ENCODE assay signal across 17 mouse cellular contexts in genomic region chr2:144308561-144308960, GRCm38 (mm10). TPM values are rescaled to one million over a fixed set of nuclear protein-coding genes. Genes with fewer than 3 reads are reported as not detected.
DNase-seq lines count a peak whose midpoint lies in the region; ATAC-seq and TF ChIP-seq lines count a peak whose summit lies in the region.
"Had no signal": no experiment of that assay in that cellular context is flagged by ENCODE, and none has a peak within 500 bp of the region (broad histone marks: within the 10 kb centered on the region; RNA-seq: fewer than 3 reads in every experiment).

No protein-coding gene starts in this region.

- WGBS in kidney, embryonic 15.5 days = 65% methylated on average over 8 of the region's 8 CpGs
- WGBS in liver, embryonic 14.5 days (ENCODE audit: insufficient replicate concordance) = 39% methylated on average over 8 of the region's 8 CpGs

- ATAC-seq in kidney, embryonic 15.5 days (replicated peaks; ENCODE audit: low FRiP score) = peak; percentile 74
- no peak for ATAC-seq in liver, embryonic 14.5 days (ENCODE audit: insufficient read depth)
- ATAC-seq in megakaryocyte, adult 5-6 weeks (ENCODE audit: poor library complexity, severe bottlenecking) = no peak
- ATAC-seq in monocyte, adult 5-6 weeks (replicated peaks; ENCODE audit: insufficient number of reproducible peaks, low FRiP score, low TSS enrichment, poor library complexity, severe bottlenecking) = no peak
- ATAC-seq: midbrain, embryonic 15.5 days; Patski had no signal

- H3K9ac ChIP-seq in kidney, embryonic 15.5 days = no peak overlapping the region
- no peak overlapping the region for H3K9ac ChIP-seq in liver, embryonic 14.5 days (replicated peaks)
- H3K9ac ChIP-seq: limb, embryonic 15.5 days; midbrain, embryonic 15.5 days; neural tube, embryonic 12.5 days had no signal

- no peak overlapping the region for H3K4me2 ChIP-seq in kidney, embryonic 15.5 days
- H3K4me2 ChIP-seq in liver, embryonic 14.5 days (ENCODE audit: low read depth) = peak overlapping the region; percentile 6; the same call in 1 of the 2 replicates
- H3K4me2 ChIP-seq: limb, embryonic 15.5 days; midbrain, embryonic 15.5 days; neural tube, embryonic 12.5 days had no signal

- DNase-seq in cerebellum, adult 11 months = peak; percentile 70
- peak; percentile 69 to 77 for DNase-seq in cerebellum, postnatal 10 days
- no peak for DNase-seq in liver, embryonic 14.5 days (ENCODE audit: low read depth in 3 of 3, low spot score in 3 of 3)
- no peak for DNase-seq in gastrocnemius, adult 18-20 months (ENCODE audit: low spot score)
- no peak for DNase-seq in gastrocnemius, postnatal 10 days
- DNase-seq: adrenal gland, postnatal 10 days; heart, adult 11 months; heart, postnatal 14 days; retina, postnatal 1 day had no signal

- no peak for TF ChIP-seq CTCF in liver, embryonic 14.5 days (IDR thresholded peaks at IDR 0.05; ENCODE audit: low read depth)

- no peak overlapping the region for H3K4me3 ChIP-seq in kidney, embryonic 15.5 days (replicated peaks)
- no peak overlapping the region for H3K4me3 ChIP-seq in liver, embryonic 14.5 days (ENCODE audit: insufficient read depth in 1 of 2, low read depth in 2 of 2, low read length in 2 of 2)
- H3K4me3 ChIP-seq: limb, embryonic 15.5 days; midbrain, embryonic 15.5 days; neural tube, embryonic 12.5 days had no signal

- no peaks in the 10 kb centered on the region for H3K9me3 ChIP-seq in kidney, embryonic 15.5 days (replicated peaks)
- no peaks in the 10 kb centered on the region for H3K9me3 ChIP-seq in liver, embryonic 14.5 days (ENCODE audit: control insufficient read depth, low read length)
- H3K9me3 ChIP-seq: limb, embryonic 15.5 days; midbrain, embryonic 15.5 days; neural tube, embryonic 12.5 days had no signal

- no peaks in the 10 kb centered on the region for H3K27me3 ChIP-seq in kidney, embryonic 15.5 days
- H3K27me3 ChIP-seq in liver, embryonic 14.5 days (ENCODE audit: control insufficient read depth, insufficient read depth, low read length) = no peaks in the 10 kb centered on the region
- H3K27me3 ChIP-seq: limb, embryonic 15.5 days; midbrain, embryonic 15.5 days; neural tube, embryonic 12.5 days; Patski had no signal

- H3K4me1 ChIP-seq in kidney, embryonic 15.5 days = peaks cover 16% of the 10 kb centered on the region; the same call in 1 of the 2 replicates
- 0 out of 4 replicates have a peak, but pooled peaks cover 0 to 2% of the 10 kb centered on the region in 2 experiments for H3K4me1 ChIP-seq in liver, embryonic 14.5 days (replicated peaks; ENCODE audit: control insufficient read depth in 2 of 2, insufficient read depth in 2 of 2, low read length in 1 of 2)
- H3K4me1 ChIP-seq: midbrain, embryonic 15.5 days; neural tube, embryonic 12.5 days had no signal

- TF ChIP-seq EP300 in liver, embryonic 14.5 days (IDR thresholded peaks at IDR 0.05; ENCODE audit: low read depth) = no peak

- H3K36me3 ChIP-seq in kidney, embryonic 15.5 days = no peaks in the 10 kb centered on the region
- H3K36me3 ChIP-seq in liver, embryonic 14.5 days (replicated peaks; ENCODE audit: control insufficient read depth, insufficient read depth, low read depth) = no peaks in the 10 kb centered on the region
- H3K36me3 ChIP-seq: limb, embryonic 15.5 days; midbrain, embryonic 15.5 days; neural tube, embryonic 12.5 days had no signal

- H3K27ac ChIP-seq in kidney, embryonic 15.5 days = peak overlapping the region; percentile 15; the same call in 1 of the 2 replicates
- no peak overlapping the region for H3K27ac ChIP-seq in liver, embryonic 14.5 days
- H3K27ac ChIP-seq: limb, embryonic 15.5 days; macrophage; midbrain, embryonic 15.5 days; neural tube, embryonic 12.5 days had no signal

RNA-seq across cellular contexts. Expression of gene Ovol2, which starts 23.4 kb away (rescaled TPM):
- polyA plus RNA-seq in kidney, embryonic 15.5 days (2015; fragmentation: Nextera tagmentation; extraction: Ambion mirVana) = 1.0 and 1.5 TPM in 2 replicates
- polyA plus RNA-seq in liver, embryonic 14.5 days (2012; rRNA removed) = 0.03 and 0.05 TPM in 2 replicates
- polyA plus RNA-seq in liver, embryonic 14.5 days (2014; fragmentation: Nextera tagmentation; extraction: Ambion mirVana) = not detected in 2 replicates
- total RNA-seq in megakaryocyte, adult 5-6 weeks (2015) = not detected in 2 replicates
- total RNA-seq in megakaryocyte, adult 5-6 weeks (2017) = not detected in 2 replicates
- total RNA-seq in gastrocnemius, adult 18-20 months (2021) = not detected
- total RNA-seq in gastrocnemius, postnatal 10 days (2021) = not detected
- total RNA-seq in monocyte, adult 5-6 weeks (2017) = not detected in 3 replicates
- total RNA-seq: adrenal gland, postnatal 10 days; heart, postnatal 14 days had no signal
- polyA plus RNA-seq: macrophage; midbrain, embryonic 15.5 days; Patski had no signal

RNA-seq across cellular contexts. Expression of gene Snx5, which starts 37.9 kb away (rescaled TPM):
- 125 and 129 TPM in 2 replicates for polyA plus RNA-seq in kidney, embryonic 15.5 days (2015; fragmentation: Nextera tagmentation; extraction: Ambion mirVana)
- polyA plus RNA-seq in liver, embryonic 14.5 days (2012; rRNA removed) = 42.5 and 67.0 TPM in 2 replicates
- polyA plus RNA-seq in liver, embryonic 14.5 days (2014; fragmentation: Nextera tagmentation; extraction: Ambion mirVana) = 66.3 and 70.6 TPM in 2 replicates
- 145 and 164 TPM in 2 replicates for total RNA-seq in megakaryocyte, adult 5-6 weeks (2015)
- 178 and 195 TPM in 2 replicates for total RNA-seq in megakaryocyte, adult 5-6 weeks (2017)
- total RNA-seq in gastrocnemius, adult 18-20 months (2021) = 10 to 100 TPM; 55.8 to 58.1 TPM
- 10 to 100 TPM; 64.5 to 79.8 TPM for total RNA-seq in gastrocnemius, postnatal 10 days (2021)
- 393 to 430 TPM (median 397 TPM) in 3 replicates for total RNA-seq in monocyte, adult 5-6 weeks (2017)

RNA-seq across cellular contexts. Expression of gene Mgme1, which starts 38.1 kb away (rescaled TPM):
- 24.2 and 25.3 TPM in 2 replicates for polyA plus RNA-seq in kidney, embryonic 15.5 days (2015; fragmentation: Nextera tagmentation; extraction: Ambion mirVana)
- polyA plus RNA-seq in liver, embryonic 14.5 days (2012; rRNA removed) = 4.2 and 5.9 TPM in 2 replicates
- 9.2 TPM in 2 replicates for polyA plus RNA-seq in liver, embryonic 14.5 days (2014; fragmentation: Nextera tagmentation; extraction: Ambion mirVana)
- 6.8 and 9.4 TPM in 2 replicates for total RNA-seq in megakaryocyte, adult 5-6 weeks (2015)
- total RNA-seq in megakaryocyte, adult 5-6 weeks (2017) = 12.8 and 13.2 TPM in 2 replicates
- total RNA-seq in gastrocnemius, adult 18-20 months (2021) = 10 to 100 TPM; 10.9 to 11.0 TPM
- 1 to 10 TPM; 5.9 to 6.3 TPM for total RNA-seq in gastrocnemius, postnatal 10 days (2021)
- total RNA-seq in monocyte, adult 5-6 weeks (2017) = 5.7 to 13.8 TPM (median 6.8 TPM) in 3 replicates

Comparison
In these comparisons a context has a peak if more than half of its experiments do, and no peak if none do; other contexts are left out.
1. DNase-seq: peak in cerebellum, adult 11 months (single experiment) and cerebellum, postnatal 10 days (2 of 2); none in liver, embryonic 14.5 days (0 of 3), gastrocnemius, adult 18-20 months (single experiment) and gastrocnemius, postnatal 10 days (single experiment).